Mouse (Mus musculus) heart, embryonic 15.5 days (tissue): ENCODE measurements at regions not wholly inside any gene's neighbourhood (a gene's known extent, or its start where the extent isn't known, plus 50 kb on each side); places are given as distances from the start of the nearest gene placed in this dataset.

Source experiments
- microRNA counts: library from miRNA; unstranded; fragments of <30 nt; microRNA quantifications from one replicate; lab custom pipeline; 2016
- microRNA-seq: library from miRNA; unstranded; fragments of <30 nt; microRNA quantifications from one replicate; pipeline ENCODE4, GENCODE M21; 2016

MicroRNA genes in the stretch of these regions (microRNA counts, 519-probe panel; counts per million panel counts)
- 1,166 counts per million, percentile 5 among the panel's probes with 10 or more counts for microRNA mmu-miR-184 (lab: Ali Mortazavi, UCI)

Small RNAs in the stretch of these regions (microRNA-seq; reads per million reads assigned to microRNA genes)
- gene Mir184 = 47.9 reads per million, percentile 41 among the genes with 10 or more reads in this experiment
